Mouse (Mus musculus) cerebellum, adult 2 months (tissue): ENCODE data around the gene Ganab. TPM values are rescaled to one million over a fixed set of nuclear protein-coding genes. Genes with fewer than 3 reads are reported as not detected.
A peak's percentile ranks its signal among the peaks of the same experiment; 100 is the strongest.

Experiments used
- DNase-seq, 2 experiments: peaks; one replicate each; pipeline ENCODE4 v3.0.0; 2021
- H3K27ac ChIP-seq: fragments of 200-500 bp; 2 replicates; pipeline ENCODE4 v1.5.1; 2012; ENCODE audit warnings: low read length, control low read depth, inconsistent platforms; ENCODE audit not compliant: insufficient read depth
- H3K27me3 ChIP-seq: fragments of 200-500 bp; 2 replicates; pipeline ENCODE4 v1.6.1; 2012; ENCODE audit warnings: inconsistent platforms, mild to moderate bottlenecking, low read length, moderate library complexity; ENCODE audit not compliant: control insufficient read depth, insufficient read depth
- H3K4me1 ChIP-seq: fragments of 200-500 bp; 2 replicates; pipeline ENCODE4 v1.6.1; 2011; ENCODE audit warnings: low read length; ENCODE audit not compliant: control insufficient read depth, insufficient read depth
- H3K4me3 ChIP-seq: fragments of 200-500 bp; replicated peaks from 2 replicates; pipeline ENCODE3; 2011; ENCODE audit warnings: mild to moderate bottlenecking, low read depth, low read length, control low read depth; ENCODE audit not compliant: insufficient read depth
- CTCF ChIP-seq: fragments of 200-500 bp; IDR thresholded peaks from 2 replicates; pipeline ENCODE4 v1.5.1; 2011; ENCODE audit warnings: low read depth, mild to moderate bottlenecking, control low read depth, low read length, moderate library complexity, borderline replicate concordance; ENCODE audit not compliant: insufficient read depth
- POLR2A ChIP-seq: fragments of 200-500 bp; IDR thresholded peaks from 2 replicates; pipeline ENCODE4 v1.6.1; 2011; ENCODE audit warnings: low read length, control low read depth, borderline replicate concordance; ENCODE audit not compliant: insufficient read depth
- WGBS: fragments of 180-500 bp; shearing (Covaris S2); methylation state at CpG from one replicate; pipeline ENCODE4 v1.1.7; 2018; 5-methylcytosine and 5-hydroxymethylcytosine counted together
- polyA plus RNA-seq: library from polyadenylated mRNA; depleted of rRNA; stranded (reverse); fragments of >200 nt; gene quantifications from 2 replicates; pipeline ENCODE4 v1.2.3, GENCODE M21; 2012

Ganab gene
- polyA plus RNA-seq, 1 experiment, result 105 TPM

- no peak for DNase-seq
- H3K27ac ChIP-seq, result no peak overlapping the region
- no peaks in the 10 kb centered on the region for H3K27me3 ChIP-seq
- H3K4me3 ChIP-seq, result peak overlapping the region; percentile 98
- no peak for TF ChIP-seq POLR2A
- TF ChIP-seq CTCF, result no peak
- no peaks in the 10 kb centered on the region for H3K4me1 ChIP-seq
- WGBS, result 4% methylated on average over 3 of the region's 3 CpGs
Observed at GRCm38 (mm10) chr19:8881034-8881392, 16.9 kb upstream of the Ganab start.

GRCm38 (mm10) chr19:8883616-8884015 is 14.3 kb upstream of the Ganab start, which contains the start of the genes Lbhd1 and Gm49403:
Gene Lbhd1, plus strand, starts transcription at chr19:8883732.
Gene Gm49403, plus strand, starts transcription at chr19:8883930.
- no peak for TF ChIP-seq POLR2A
- TF ChIP-seq CTCF, result no peak
- Histone ChIP-seq H3K4me1 (0 out of 2 replicates have a peak, but pooled peaks cover 3% of the 10 kb centered on the region), H3K27ac (no peak within 1 kb of the TSS), H3K4me3 (no peak within 1 kb of the TSS), H3K27me3 (no peaks in the 10 kb centered on the region)
- WGBS, result 71% methylated on average over 3 of the region's 3 CpGs
- no peak for DNase-seq

GRCm38 (mm10) chr19:8886916-8887584 is 10.8 kb upstream of the Ganab start:
- no peak for DNase-seq
- Histone ChIP-seq H3K27ac (no peak overlapping the region), H3K27me3 (no peaks in the 10 kb centered on the region), H3K4me1 (0 out of 2 replicates have a peak, but pooled peaks cover 3% of the 10 kb centered on the region), H3K4me3 (no peak overlapping the region)
- WGBS, result 55% methylated on average over 1 of the region's 1 CpGs
- TF ChIP-seq POLR2A (no peak), CTCF (no peak)

- DNase-seq, result no peak
- Histone ChIP-seq H3K27me3 (no peaks in the 10 kb centered on the region), H3K4me1 (0 out of 2 replicates have a peak, but pooled peaks cover 3% of the 10 kb centered on the region), H3K4me3 (peak overlapping the region; percentile 74), H3K27ac (no peak overlapping the region)
- no peak for TF ChIP-seq CTCF
- no peak for TF ChIP-seq POLR2A
- 18% methylated on average over 19 of the region's 19 CpGs for WGBS
Observed at GRCm38 (mm10) chr19:8887585-8888463, 10.0 kb upstream of the Ganab start.

GRCm38 (mm10) chr19:8888511-8889385 is 9.1 kb upstream of the Ganab start, which contains the start of the genes 1810009A15Rik and Gm49416:
Gene 1810009A15Rik, plus strand, starts transcription at chr19:8888853.
Gene Gm49416, plus strand, starts transcription at chr19:8888926.
- under 1% methylated on average over 58 of the region's 58 CpGs for WGBS
- Histone ChIP-seq H3K4me3 (peak within 1 kb of the TSS; percentile 74), H3K27me3 (no peaks in the 10 kb centered on the region), H3K27ac (peak within 1 kb of the TSS; percentile 42), H3K4me1 (0 out of 2 replicates have a peak, but pooled peaks cover 3% of the 10 kb centered on the region)
- TF ChIP-seq POLR2A (peak; percentile 86; the same call in 1 of the 2 replicates), CTCF (no peak)
- DNase-seq, result peak; percentile 94 to 95

- TF ChIP-seq POLR2A (peak; percentile 86), CTCF (no peak)
- Histone ChIP-seq H3K27me3 (no peaks in the 10 kb centered on the region), H3K4me3 (peak within 1 kb of the TSS; percentile 97), H3K27ac (peak within 1 kb of the TSS; percentile 67), H3K4me1 (peaks cover 4% of the 10 kb centered on the region; the same call in 1 of the 2 replicates)
- peak; percentile 85 to 90 for DNase-seq
- WGBS, result 2% methylated on average over 54 of the region's 54 CpGs
Observed at GRCm38 (mm10) chr19:8892829-8893766, 4.8 kb upstream of the Ganab start, which contains the start of gene Ints5. Gene Ints5, plus strand, starts transcription at chr19:8893005.
